Mouse (Mus musculus) hindbrain, embryonic 12.5 days (tissue): ENCODE data around the gene Zfp146. TPM values are rescaled to one million over a fixed set of nuclear protein-coding genes. Genes with fewer than 3 reads are reported as not detected.

Source experiments
- ATAC-seq: fragments of 200-750 bp; cut with Nextera tagmentation; 2 replicates; pipeline ENCODE4 v1.8.0; 2017; ENCODE audit warnings: moderate TSS enrichment; ENCODE audit not compliant: low FRiP score
- H3K27ac ChIP-seq: fragments of 300-500 bp; sonication (generic); 2 replicates; pipeline ENCODE4 v1.5.1; 2016; ENCODE audit warnings: mild to moderate bottlenecking
- H3K27me3 ChIP-seq: fragments of 300-500 bp; sonication (generic); 2 replicates; pipeline ENCODE4 v1.6.1; 2016; ENCODE audit warnings: mild to moderate bottlenecking
- H3K36me3 ChIP-seq: fragments of 300-500 bp; sonication (generic); 2 replicates; pipeline ENCODE4 v1.6.1; 2016; ENCODE audit warnings: mild to moderate bottlenecking
- H3K4me1 ChIP-seq: fragments of 300-500 bp; sonication (generic); 2 replicates; pipeline ENCODE4 v1.6.1; 2016
- H3K4me2 ChIP-seq: fragments of 300-500 bp; sonication (generic); replicated peaks from 2 replicates; pipeline ENCODE4 v1.6.1; 2016; ENCODE audit warnings: mild to moderate bottlenecking
- H3K4me3 ChIP-seq: fragments of 300-500 bp; sonication (generic); 2 replicates; pipeline ENCODE4 v1.5.1; 2016; ENCODE audit warnings: mild to moderate bottlenecking
- H3K9ac ChIP-seq: fragments of 300-500 bp; sonication (generic); 2 replicates; pipeline ENCODE4 v1.6.1; 2016; ENCODE audit warnings: mild to moderate bottlenecking, moderate library complexity
- H3K9me3 ChIP-seq: fragments of 300-500 bp; sonication (generic); replicated peaks from 2 replicates; pipeline ENCODE4 v1.6.1; 2016; ENCODE audit warnings: mild to moderate bottlenecking
- WGBS: fragments of 180-500 bp; shearing (Covaris S2); methylation state at CpG from one replicate; pipeline ENCODE4 v1.1.7; 2016; 5-methylcytosine and 5-hydroxymethylcytosine counted together
- polyA plus RNA-seq: library from polyadenylated mRNA; unstranded; fragments of >200 nt; fragmentation: Nextera tagmentation; extraction: Ambion mirVana; gene quantifications from 2 replicates; pipeline ENCODE4 v1.2.1, GENCODE M21; 2016

Gene Zfp146
- polyA plus RNA-seq, 1 experiment from 2014 or later = 17.6 TPM

GRCm38 (mm10) chr7:30199498-30200139 is 30.1 kb upstream of the Zfp146 start:
- no peak overlapping the region for H3K27ac ChIP-seq
- no peak overlapping the region for H3K9ac ChIP-seq
- no peaks in the 10 kb centered on the region for H3K27me3 ChIP-seq
- H3K4me3 ChIP-seq = no peak overlapping the region
- H3K36me3 ChIP-seq = no peaks in the 10 kb centered on the region
- peaks cover 8% of the 10 kb centered on the region for H3K4me1 ChIP-seq
- 77% methylated on average over 18 of the region's 18 CpGs for WGBS
- ATAC-seq = no peak
- H3K9me3 ChIP-seq = no peaks in the 10 kb centered on the region
- no peak overlapping the region for H3K4me2 ChIP-seq

GRCm38 (mm10) chr7:30198481-30198971 is 29.0 kb upstream of the Zfp146 start, which contains the start of gene Capns1:
Gene Capns1 (minus strand): TSS chr7:30198811.
- peak within 1 kb of the TSS; percentile 30 for H3K4me2 ChIP-seq
- no peak for ATAC-seq
- 0 out of 2 replicates have a peak within 1 kb of the TSS, but pooled peaks have one; percentile 4 for H3K4me3 ChIP-seq
- no peaks in the 10 kb centered on the region for H3K9me3 ChIP-seq
- WGBS = 11% methylated on average over 8 of the region's 8 CpGs
- H3K27me3 ChIP-seq = no peaks in the 10 kb centered on the region
- no peaks in the 10 kb centered on the region for H3K36me3 ChIP-seq
- H3K9ac ChIP-seq = no peak within 1 kb of the TSS
- H3K4me1 ChIP-seq = peaks cover 6% of the 10 kb centered on the region
- H3K27ac ChIP-seq = peak within 1 kb of the TSS; percentile 40; the same call in 1 of the 2 replicates

GRCm38 (mm10) chr7:30197592-30198129 is 28.1 kb upstream of the Zfp146 start:
- H3K9ac ChIP-seq = no peak overlapping the region
- no peak for ATAC-seq
- H3K36me3 ChIP-seq = no peaks in the 10 kb centered on the region
- peaks cover 15% of the 10 kb centered on the region for H3K4me1 ChIP-seq
- no peak overlapping the region for H3K4me3 ChIP-seq
- H3K4me2 ChIP-seq = no peak overlapping the region
- WGBS = 64% methylated on average over 5 of the region's 5 CpGs
- H3K9me3 ChIP-seq = no peaks in the 10 kb centered on the region
- H3K27ac ChIP-seq = no peak overlapping the region
- no peaks in the 10 kb centered on the region for H3K27me3 ChIP-seq

GRCm38 (mm10) chr7:30196171-30196570 is 26.6 kb upstream of the Zfp146 start:
- H3K27ac ChIP-seq = no peak overlapping the region
- peaks cover 12% of the 10 kb centered on the region for H3K36me3 ChIP-seq
- 83% methylated on average over 4 of the region's 6 CpGs for WGBS
- no peak overlapping the region for H3K9ac ChIP-seq
- no peak overlapping the region for H3K4me2 ChIP-seq
- H3K9me3 ChIP-seq = no peaks in the 10 kb centered on the region
- peaks cover 13% of the 10 kb centered on the region for H3K4me1 ChIP-seq
- no peak for ATAC-seq
- no peaks in the 10 kb centered on the region for H3K27me3 ChIP-seq
- no peak overlapping the region for H3K4me3 ChIP-seq

- no peaks in the 10 kb centered on the region for H3K27me3 ChIP-seq
- no peak overlapping the region for H3K4me3 ChIP-seq
- H3K4me2 ChIP-seq = peak overlapping the region; percentile 67
- peaks cover 19% of the 10 kb centered on the region for H3K36me3 ChIP-seq
- no peak overlapping the region for H3K9ac ChIP-seq
- WGBS = 71% methylated on average over 6 of the region's 6 CpGs
- H3K9me3 ChIP-seq = no peaks in the 10 kb centered on the region
- no peak for ATAC-seq
- no peak overlapping the region for H3K27ac ChIP-seq
- H3K4me1 ChIP-seq = peaks cover 13% of the 10 kb centered on the region
Observed at GRCm38 (mm10) chr7:30195461-30195860, 25.9 kb upstream of the Zfp146 start.

GRCm38 (mm10) chr7:30194884-30195283 is 25.3 kb upstream of the Zfp146 start:
- H3K4me1 ChIP-seq = peaks cover 13% of the 10 kb centered on the region
- peak overlapping the region; percentile 67 for H3K4me2 ChIP-seq
- peak overlapping the region; percentile 70 for H3K9ac ChIP-seq
- H3K36me3 ChIP-seq = peaks cover 24% of the 10 kb centered on the region
- ATAC-seq = peak; percentile 90
- WGBS = 1% methylated on average over 28 of the region's 28 CpGs
- peak overlapping the region; percentile 56 for H3K27ac ChIP-seq
- no peaks in the 10 kb centered on the region for H3K9me3 ChIP-seq
- peak overlapping the region; percentile 53 for H3K4me3 ChIP-seq
- no peaks in the 10 kb centered on the region for H3K27me3 ChIP-seq

GRCm38 (mm10) chr7:30194101-30194831 is 24.7 kb upstream of the Zfp146 start:
- Histone ChIP-seq H3K4me1 (peaks cover 13% of the 10 kb centered on the region), H3K36me3 (peaks cover 26% of the 10 kb centered on the region), H3K9me3 (no peaks in the 10 kb centered on the region), H3K27ac (peak overlapping the region; percentile 56), H3K4me2 (peak overlapping the region; percentile 67), H3K4me3 (peak overlapping the region; percentile 53), H3K27me3 (no peaks in the 10 kb centered on the region), H3K9ac (peak overlapping the region; percentile 70)
- under 1% methylated on average over 26 of the region's 26 CpGs for WGBS
- peak; percentile 36 for ATAC-seq

- no peaks in the 10 kb centered on the region for H3K27me3 ChIP-seq
- ATAC-seq = peak; percentile 53
- H3K9ac ChIP-seq = peak overlapping the region; percentile 70
- H3K4me2 ChIP-seq = peak overlapping the region; percentile 67
- peak overlapping the region; percentile 56 for H3K27ac ChIP-seq
- no peaks in the 10 kb centered on the region for H3K9me3 ChIP-seq
- H3K4me1 ChIP-seq = peaks cover 13% of the 10 kb centered on the region
- peak overlapping the region; percentile 53 for H3K4me3 ChIP-seq
- under 1% methylated on average over 20 of the region's 26 CpGs for WGBS
- peaks cover 32% of the 10 kb centered on the region for H3K36me3 ChIP-seq
Observed at GRCm38 (mm10) chr7:30193581-30194100, 24.1 kb upstream of the Zfp146 start.

- Histone ChIP-seq H3K4me3 (peak overlapping the region; percentile 53), H3K9ac (peak overlapping the region; percentile 70), H3K4me2 (peak overlapping the region; percentile 67), H3K27me3 (no peaks in the 10 kb centered on the region), H3K36me3 (peaks cover 39% of the 10 kb centered on the region), H3K4me1 (peaks cover 13% of the 10 kb centered on the region), H3K9me3 (no peaks in the 10 kb centered on the region), H3K27ac (peak overlapping the region; percentile 56; the same call in 1 of the 2 replicates)
- ATAC-seq = no peak
- WGBS = 19% methylated on average over 9 of the region's 9 CpGs
Observed at GRCm38 (mm10) chr7:30193013-30193412, 23.5 kb upstream of the Zfp146 start.

GRCm38 (mm10) chr7:30192088-30192487 is 22.5 kb upstream of the Zfp146 start:
- peaks cover 48% of the 10 kb centered on the region for H3K36me3 ChIP-seq
- H3K4me3 ChIP-seq = no peak overlapping the region
- whole genome bisulfite sequencing = 89% methylated on average over 12 of the region's 12 CpGs
- H3K27me3 ChIP-seq = no peaks in the 10 kb centered on the region
- peaks cover 13% of the 10 kb centered on the region for H3K4me1 ChIP-seq
- ATAC-seq = no peak
- no peaks in the 10 kb centered on the region for H3K9me3 ChIP-seq
- H3K4me2 ChIP-seq = no peak overlapping the region
- H3K9ac ChIP-seq = no peak overlapping the region
- H3K27ac ChIP-seq = no peak overlapping the region

GRCm38 (mm10) chr7:30189116-30189491 is 19.6 kb upstream of the Zfp146 start:
- Histone ChIP-seq H3K27me3 (no peaks in the 10 kb centered on the region), H3K36me3 (peaks cover 64% of the 10 kb centered on the region), H3K27ac (no peak overlapping the region), H3K4me3 (no peak overlapping the region), H3K4me2 (no peak overlapping the region), H3K4me1 (peaks cover 16% of the 10 kb centered on the region), H3K9me3 (no peaks in the 10 kb centered on the region), H3K9ac (no peak overlapping the region)
- WGBS = 87% methylated on average over 4 of the region's 4 CpGs
- ATAC-seq = no peak
